Mouse (Mus musculus) activated CD4-positive, CD25-positive, alpha-beta regulatory T cell, adult 4 months (primary cell): ENCODE data around the gene Samd7. TPM values are rescaled to one million over a fixed set of nuclear protein-coding genes. Genes with fewer than 3 reads are reported as not detected.

Experiments
- ATAC-seq: one replicate; pipeline ENCODE4 v1.8.0; 2017
- polyA plus RNA-seq, 2 experiments: library from polyadenylated mRNA; unstranded; fragments of 100-300 nt; shearing (Covaris generic); gene quantifications; one replicate each; pipeline ENCODE4 v1.2.1; 2017

Gene Samd7
- polyA plus RNA-seq, 2 experiments from 2014 or later = 0.44 TPM; not detected in 1

GRCm38 (mm10) chr3:30765311-30766027 lies 19.4 kb downstream of the Samd7 start:
- ATAC-seq = peak; percentile 36

GRCm38 (mm10) chr3:30766177-30766576 lies 20.1 kb downstream of the Samd7 start:
- ATAC-seq = no peak

- no peak for ATAC-seq
These were observed 21.2 kb downstream of the Samd7 start for GRCm38 (mm10) chr3:30767271-30767670.

- no peak for ATAC-seq
These were observed 23.8 kb downstream of the Samd7 start for GRCm38 (mm10) chr3:30769755-30770515.

GRCm38 (mm10) chr3:30771560-30771959 lies 25.5 kb downstream of the Samd7 start:
- ATAC-seq = no peak

GRCm38 (mm10) chr3:30772631-30773030 lies 26.5 kb downstream of the Samd7 start:
- ATAC-seq = no peak

- no peak for ATAC-seq
These were observed 28.6 kb downstream of the Samd7 start for GRCm38 (mm10) chr3:30774677-30775076.

DNA sequence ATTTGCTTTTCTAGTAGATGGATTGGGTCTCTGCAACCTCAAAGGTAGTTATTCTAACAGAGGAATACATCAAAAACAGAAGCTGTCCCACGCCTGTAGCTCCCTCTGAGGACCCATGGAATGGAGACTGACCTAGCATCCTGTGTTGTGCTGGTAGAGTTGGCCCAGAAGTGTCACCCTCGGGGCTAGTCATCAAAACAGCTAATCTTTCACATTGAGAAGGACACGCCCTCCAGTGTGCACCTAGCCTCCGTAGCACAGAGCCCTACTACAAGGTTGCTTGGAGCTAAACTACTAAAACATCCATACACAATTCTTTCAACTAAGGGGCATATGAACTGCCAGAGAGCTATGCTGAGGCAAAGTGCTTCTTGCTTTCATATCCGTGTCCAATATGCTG lies 31.9 kb downstream of the Samd7 start:
- no peak for ATAC-seq

GRCm38 (mm10) chr3:30788531-30788930 lies 42.4 kb downstream of the Samd7 start:
- ATAC-seq = no peak

DNA sequence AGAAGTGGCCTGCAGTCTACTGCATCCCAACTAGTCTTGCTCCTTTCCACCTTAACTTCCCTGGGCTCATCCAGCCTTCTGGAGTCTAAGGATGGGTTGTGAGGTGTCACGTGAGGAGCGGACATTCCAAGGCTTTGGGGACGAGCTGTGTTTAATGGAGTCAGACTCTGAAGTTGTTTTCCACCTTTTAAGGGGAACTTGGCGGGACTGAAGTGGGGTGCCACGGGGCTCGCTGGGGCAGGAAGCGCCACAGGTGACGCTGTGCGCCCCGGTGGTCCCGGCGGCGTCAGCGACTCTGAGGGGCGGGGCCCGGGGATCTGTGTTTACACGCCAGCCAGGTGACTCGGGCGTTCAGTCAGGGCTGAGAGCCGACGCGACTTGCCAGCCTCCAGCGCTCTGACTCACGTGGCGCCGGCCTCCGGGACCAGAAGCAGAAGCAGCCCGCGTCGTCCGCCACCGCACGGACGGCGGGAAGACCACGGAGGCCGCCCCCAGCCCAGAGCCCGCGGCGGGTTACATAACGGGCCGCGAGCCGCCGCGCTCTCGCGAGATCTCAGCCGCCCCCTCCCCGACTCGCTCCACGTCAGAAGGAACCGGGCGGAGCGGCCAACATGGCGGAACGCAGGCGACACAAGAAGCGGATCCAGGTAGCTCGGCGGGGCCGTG lies 46.8 kb downstream of the Samd7 start, which contains the start of gene Sec62:
Gene Sec62 (plus strand): TSS at position 139 of the 666 bp plus-strand sequence.
- peak; percentile 91 for ATAC-seq

- ATAC-seq = peak; percentile 57
These were observed 47.5 kb downstream of the Samd7 start for GRCm38 (mm10) chr3:30793403-30794221.

- no peak for ATAC-seq
These were observed 56.1 kb downstream of the Samd7 start for GRCm38 (mm10) chr3:30802171-30802570.

GRCm38 (mm10) chr3:30812881-30813280 lies 66.8 kb downstream of the Samd7 start:
- no peak for ATAC-seq

Other genes with a start within 250 kb of the Samd7 start
- gene Mecom, start 198.3 kb upstream of the Samd7 start, polyA plus RNA-seq = not detected
- under 1 TPM in 1 of 2 experiments, not detected in 1; 0.24 TPM for gene Actrt3, start 146.4 kb upstream of the Samd7 start, polyA plus RNA-seq
- gene Mynn, start 144.2 kb upstream of the Samd7 start, polyA plus RNA-seq = 10 to 100 TPM; 26.4 to 28.0 TPM
- not detected for gene Lrriq4, start 101.8 kb upstream of the Samd7 start, polyA plus RNA-seq
- under 1 TPM in 1 of 2 experiments, not detected in 1; 0.24 TPM for gene Lrrc34, start 98.4 kb upstream of the Samd7 start, polyA plus RNA-seq
- not detected for gene Lrrc31, start 46.5 kb upstream of the Samd7 start, polyA plus RNA-seq
- 10 to 100 TPM; 48.3 to 83.7 TPM for gene Sec62, start 46.6 kb downstream of the Samd7 start, polyA plus RNA-seq
- 1 to 10 TPM; 2.6 to 3.5 TPM for gene Gpr160, start 109.7 kb downstream of the Samd7 start, polyA plus RNA-seq
- gene Phc3, start 223.1 kb downstream of the Samd7 start, polyA plus RNA-seq = 10 to 100 TPM; 45.9 to 48.0 TPM
- gene Prkci, start 249.5 kb downstream of the Samd7 start, polyA plus RNA-seq = 1 to 10 TPM; 1.2 to 1.9 TPM